Comparison of ENCODE assay signal across 8 mouse cellular contexts in the genomic region with DNA sequence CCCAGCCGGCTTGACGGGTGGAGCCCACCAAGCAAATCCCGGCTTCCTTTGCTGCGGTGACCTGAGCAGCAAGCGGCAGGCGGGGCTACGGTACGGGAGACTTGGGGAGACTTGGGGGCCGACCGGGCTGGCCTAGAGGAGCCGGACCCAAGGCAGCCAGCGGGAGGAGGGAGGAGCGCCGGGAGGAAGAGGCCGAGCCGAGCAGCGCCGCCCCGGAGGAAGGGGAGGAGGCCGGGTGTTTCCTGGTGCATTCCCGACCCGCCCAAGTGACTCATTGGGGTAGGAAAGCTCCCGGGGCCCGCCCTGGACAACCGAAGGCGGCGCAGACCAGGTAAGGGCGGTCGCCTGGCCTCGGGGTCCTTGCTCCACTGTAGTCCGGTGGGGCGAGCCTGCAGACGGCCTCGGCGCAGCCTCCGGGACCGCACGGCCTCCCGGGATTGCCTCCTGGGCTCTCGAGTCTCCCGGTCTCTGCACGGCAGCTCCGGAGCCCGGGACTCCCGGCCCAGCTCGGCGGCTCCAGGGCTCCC. TPM values are rescaled to one million over a fixed set of nuclear protein-coding genes. Genes with fewer than 3 reads are reported as not detected.
DNase-seq lines count a peak whose midpoint lies in the region; ATAC-seq lines count a peak whose summit lies in the region.

No protein-coding gene starts in this region.

- peak overlapping the region; percentile 59 for H3K4me2 ChIP-seq in embryonic facial prominence, embryonic 11.5 days (ENCODE audit: low read depth, low read length)
- peak overlapping the region; percentile 81 for H3K4me2 ChIP-seq in limb, embryonic 12.5 days
- H3K4me2 ChIP-seq in midbrain, embryonic 14.5 days (ENCODE audit: low read length) = peak overlapping the region; percentile 64

- peak overlapping the region; percentile 90 for H3K4me3 ChIP-seq in embryonic facial prominence, embryonic 11.5 days (ENCODE audit: low read depth, low read length)
- peak overlapping the region; percentile 84 for H3K4me3 ChIP-seq in limb, embryonic 12.5 days (replicated peaks)
- peak overlapping the region; percentile 96 for H3K4me3 ChIP-seq in midbrain, embryonic 14.5 days (replicated peaks; ENCODE audit: low read depth, low read length)

- H3K9me3 ChIP-seq in embryonic facial prominence, embryonic 11.5 days (replicated peaks; ENCODE audit: control insufficient read depth, low read length) = no peaks in the 10 kb centered on the region
- H3K9me3 ChIP-seq in limb, embryonic 12.5 days = no peaks in the 10 kb centered on the region
- H3K9me3 ChIP-seq in midbrain, embryonic 14.5 days (ENCODE audit: control insufficient read depth, low read length) = no peaks in the 10 kb centered on the region

- H3K27me3 ChIP-seq in embryonic facial prominence, embryonic 11.5 days (ENCODE audit: control insufficient read depth, insufficient read depth, low read length) = no peaks in the 10 kb centered on the region
- H3K27me3 ChIP-seq in limb, embryonic 12.5 days = no peaks in the 10 kb centered on the region
- H3K27me3 ChIP-seq in midbrain, embryonic 14.5 days (ENCODE audit: control insufficient read depth, insufficient read depth, low read length) = no peaks in the 10 kb centered on the region

- H3K9ac ChIP-seq in embryonic facial prominence, embryonic 11.5 days (replicated peaks; ENCODE audit: low read length) = peak overlapping the region; percentile 96
- peak overlapping the region; percentile 90 for H3K9ac ChIP-seq in limb, embryonic 12.5 days (replicated peaks)
- peak overlapping the region; percentile 96 for H3K9ac ChIP-seq in midbrain, embryonic 14.5 days (replicated peaks; ENCODE audit: low read length)

- peak overlapping the region; percentile 92 for H3K27ac ChIP-seq in embryonic facial prominence, embryonic 11.5 days (replicated peaks; ENCODE audit: low read depth, low read length)
- H3K27ac ChIP-seq in limb, embryonic 12.5 days = peak overlapping the region; percentile 97
- peak overlapping the region; percentile 90 for H3K27ac ChIP-seq in midbrain, embryonic 14.5 days (replicated peaks; ENCODE audit: low read depth, low read length)

- peak; percentile 89 for DNase-seq in 3134 (ENCODE audit: extremely low read depth, insufficient read length, low spot score)
- peak; percentile 97 for DNase-seq in adrenal gland, postnatal 14 days
- peak; percentile 92 for DNase-seq in embryonic facial prominence, embryonic 11.5 days (ENCODE audit: low spot score)
- DNase-seq in heart, adult 11 months = peak; percentile 100
- peak; percentile 93 for DNase-seq in kidney, adult 18-20 months
- DNase-seq in midbrain, embryonic 14.5 days = peak; percentile 86
- peak; percentile 56 for DNase-seq in spleen, adult 12 weeks (ENCODE audit: low spot score)

- peak; percentile 97 for ATAC-seq in embryonic facial prominence, embryonic 11.5 days (replicated peaks; ENCODE audit: insufficient number of reproducible peaks, low FRiP score, low TSS enrichment, low read depth)
- ATAC-seq in limb, embryonic 12.5 days (ENCODE audit: insufficient number of reproducible peaks, insufficient read depth, low FRiP score, low TSS enrichment, low read depth) = peak; percentile 96
- ATAC-seq in midbrain, embryonic 14.5 days (ENCODE audit: low FRiP score, low TSS enrichment) = peak; percentile 90

- 0% methylated on average over 44 of the region's 47 CpGs for WGBS in embryonic facial prominence, embryonic 11.5 days
- 1% methylated on average over 43 of the region's 47 CpGs for WGBS in limb, embryonic 12.5 days
- WGBS in midbrain, embryonic 14.5 days = under 1% methylated on average over 46 of the region's 47 CpGs

- no peaks in the 10 kb centered on the region for H3K36me3 ChIP-seq in embryonic facial prominence, embryonic 11.5 days (replicated peaks; ENCODE audit: control insufficient read depth, insufficient read depth, low read depth, low read length)
- no peaks in the 10 kb centered on the region for H3K36me3 ChIP-seq in limb, embryonic 12.5 days
- H3K36me3 ChIP-seq in midbrain, embryonic 14.5 days (ENCODE audit: control insufficient read depth, insufficient read depth, low read length) = no peaks in the 10 kb centered on the region

- no peaks in the 10 kb centered on the region for H3K4me1 ChIP-seq in embryonic facial prominence, embryonic 11.5 days (ENCODE audit: control insufficient read depth, insufficient read depth, low read length)
- H3K4me1 ChIP-seq in limb, embryonic 12.5 days (replicated peaks) = peaks cover 18% of the 10 kb centered on the region
- peaks cover 17% of the 10 kb centered on the region for H3K4me1 ChIP-seq in midbrain, embryonic 14.5 days (ENCODE audit: control insufficient read depth, insufficient read depth, low read length)

RNA-seq across cellular contexts. Expression of a gene that starts 0.5 kb away (rescaled TPM):
- total RNA-seq in adrenal gland, postnatal 14 days (2021) = 76.2 and 79.7 TPM in 2 replicates
- 120 and 122 TPM in 2 replicates for polyA plus RNA-seq in embryonic facial prominence, embryonic 11.5 days (2014; fragmentation: Nextera tagmentation; extraction: Ambion mirVana)
- polyA plus RNA-seq in limb, embryonic 12.5 days (2016; fragmentation: Nextera tagmentation; extraction: Ambion mirVana) = 125 and 129 TPM in 2 replicates
- polyA plus RNA-seq in midbrain, embryonic 14.5 days (2014; fragmentation: Nextera tagmentation; extraction: Ambion mirVana) = 29.7 and 55.1 TPM in 2 replicates

RNA-seq across cellular contexts. Expression of a gene that starts 48.1 kb away (rescaled TPM):
- 19.0 and 21.3 TPM in 2 replicates for total RNA-seq in adrenal gland, postnatal 14 days (2021)
- polyA plus RNA-seq in embryonic facial prominence, embryonic 11.5 days (2014; fragmentation: Nextera tagmentation; extraction: Ambion mirVana) = 31.6 and 33.0 TPM in 2 replicates
- polyA plus RNA-seq in limb, embryonic 12.5 days (2016; fragmentation: Nextera tagmentation; extraction: Ambion mirVana) = 45.6 and 52.3 TPM in 2 replicates
- 25.5 and 39.5 TPM in 2 replicates for polyA plus RNA-seq in midbrain, embryonic 14.5 days (2014; fragmentation: Nextera tagmentation; extraction: Ambion mirVana)

Comparison
In these comparisons a context has a peak if more than half of its experiments do, and no peak if none do; other contexts are left out.
1. Peak in every context shown above with its lines: DNase-seq, ATAC-seq, H3K4me3 ChIP-seq and H3K27ac ChIP-seq.